Mouse (Mus musculus): Measurements from ENCODE around the gene Arid5b. TPM values are rescaled to one million over a fixed set of nuclear protein-coding genes. Genes with fewer than 3 reads are reported as not detected.

Gene Arid5b
- 44.2 and 45.9 TPM in 2 replicates for polyA plus RNA-seq (2015; fragmentation: Nextera tagmentation; extraction: Ambion mirVana)

GRCm38 (mm10) chr10:68278632-68279361 lies at the start of gene Arid5b:
TSS of gene Arid5b (minus strand) at chr10:68278740.
- 0 out of 2 replicates have a peak, but pooled peaks cover 5% of the 10 kb centered on the region for H3K36me3 ChIP-seq
- no peaks in the 10 kb centered on the region for H3K9me3 ChIP-seq
- peak within 1 kb of the TSS; percentile 82 for H3K9ac ChIP-seq
- ATAC-seq (ENCODE audit: low FRiP score, low read depth): no peak
- H3K27ac ChIP-seq: peak within 1 kb of the TSS; percentile 91
- peak within 1 kb of the TSS; percentile 69 for H3K4me3 ChIP-seq
- no peaks in the 10 kb centered on the region for H3K27me3 ChIP-seq
- WGBS: under 1% methylated on average over 24 of the region's 24 CpGs
- peaks cover 37% of the 10 kb centered on the region for H3K4me1 ChIP-seq
- peak within 1 kb of the TSS; percentile 85 for H3K4me2 ChIP-seq (replicated peaks)

- Histone ChIP-seq H3K4me3 (no peak overlapping the region), H3K4me2 (replicated peaks) (no peak overlapping the region), H3K9me3 (no peaks in the 10 kb centered on the region), H3K27me3 (no peaks in the 10 kb centered on the region), H3K27ac (no peak overlapping the region), H3K9ac (no peak overlapping the region), H3K4me1 (peaks cover 3% of the 10 kb centered on the region; the same call in 1 of the 2 replicates), H3K36me3 (no peaks in the 10 kb centered on the region)
- 82% methylated on average over 6 of the region's 6 CpGs for WGBS
- ATAC-seq (ENCODE audit: low FRiP score, low read depth): no peak
These were observed 46.8 kb upstream of the Arid5b start for GRCm38 (mm10) chr10:68325378-68325777.

DNA sequence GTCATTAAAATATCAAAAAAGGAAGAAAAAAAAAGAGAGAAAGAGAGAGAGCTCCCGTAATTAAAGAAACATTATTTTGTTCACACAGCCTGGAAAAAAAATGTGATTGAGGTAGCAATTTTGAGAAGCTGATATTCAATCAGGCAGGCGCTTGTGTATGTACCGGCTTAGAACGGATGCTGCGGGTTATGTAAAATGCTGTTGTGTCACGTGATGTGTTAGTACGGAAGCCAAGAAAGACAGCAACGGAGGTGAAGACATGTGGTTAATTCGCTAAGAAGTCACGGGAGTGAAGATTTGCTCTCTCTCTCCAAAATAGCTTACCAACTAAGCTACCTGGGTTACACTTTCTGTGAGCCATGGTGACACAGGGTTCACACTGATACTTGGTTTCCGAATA lies 45.5 kb upstream of the Arid5b start:
- no peaks in the 10 kb centered on the region for H3K27me3 ChIP-seq
- no peak overlapping the region for H3K4me3 ChIP-seq
- H3K9me3 ChIP-seq: no peaks in the 10 kb centered on the region
- no peak overlapping the region for H3K27ac ChIP-seq
- no peak overlapping the region for H3K4me2 ChIP-seq (replicated peaks)
- peaks cover 14% of the 10 kb centered on the region for H3K4me1 ChIP-seq
- no peaks in the 10 kb centered on the region for H3K36me3 ChIP-seq
- 82% methylated on average over 11 of the region's 11 CpGs for WGBS
- H3K9ac ChIP-seq: no peak overlapping the region
- no peak for ATAC-seq (ENCODE audit: low FRiP score, low read depth)

DNA sequence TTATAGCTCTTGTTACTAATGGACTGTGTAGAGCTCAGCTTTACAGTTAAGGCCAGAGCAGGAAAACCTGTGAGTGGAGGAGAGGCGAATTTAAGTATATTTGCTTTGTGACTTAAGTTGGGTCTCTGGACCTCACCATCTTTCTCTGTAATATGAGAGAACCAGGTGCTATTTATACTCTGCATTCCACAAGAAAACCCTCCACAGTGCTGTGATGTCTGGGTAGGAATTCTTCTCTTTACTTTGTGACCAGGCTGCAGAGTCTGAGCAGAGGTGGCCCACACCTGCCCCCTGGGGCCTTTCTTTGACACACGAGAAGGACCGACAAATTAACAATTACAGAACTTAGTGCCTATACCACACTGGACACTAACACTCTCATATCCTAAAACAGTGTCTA lies 44.6 kb upstream of the Arid5b start:
- Histone ChIP-seq H3K27ac (no peak overlapping the region), H3K4me2 (replicated peaks) (no peak overlapping the region), H3K9ac (no peak overlapping the region), H3K4me3 (no peak overlapping the region), H3K4me1 (peaks cover 20% of the 10 kb centered on the region), H3K27me3 (no peaks in the 10 kb centered on the region), H3K9me3 (no peaks in the 10 kb centered on the region), H3K36me3 (no peaks in the 10 kb centered on the region)
- WGBS: 51% methylated on average over 3 of the region's 3 CpGs
- no peak for ATAC-seq (ENCODE audit: low FRiP score, low read depth)

GRCm38 (mm10) chr10:68320986-68321385 lies 42.4 kb upstream of the Arid5b start:
- no peak overlapping the region for H3K9ac ChIP-seq
- H3K27ac ChIP-seq: no peak overlapping the region
- H3K4me2 ChIP-seq (replicated peaks): no peak overlapping the region
- no peak for ATAC-seq (ENCODE audit: low FRiP score, low read depth)
- H3K4me1 ChIP-seq: peaks cover 19% of the 10 kb centered on the region
- no peaks in the 10 kb centered on the region for H3K9me3 ChIP-seq
- H3K4me3 ChIP-seq: no peak overlapping the region
- 71% methylated on average over 4 of the region's 4 CpGs for WGBS
- H3K36me3 ChIP-seq: no peaks in the 10 kb centered on the region
- no peaks in the 10 kb centered on the region for H3K27me3 ChIP-seq

DNA sequence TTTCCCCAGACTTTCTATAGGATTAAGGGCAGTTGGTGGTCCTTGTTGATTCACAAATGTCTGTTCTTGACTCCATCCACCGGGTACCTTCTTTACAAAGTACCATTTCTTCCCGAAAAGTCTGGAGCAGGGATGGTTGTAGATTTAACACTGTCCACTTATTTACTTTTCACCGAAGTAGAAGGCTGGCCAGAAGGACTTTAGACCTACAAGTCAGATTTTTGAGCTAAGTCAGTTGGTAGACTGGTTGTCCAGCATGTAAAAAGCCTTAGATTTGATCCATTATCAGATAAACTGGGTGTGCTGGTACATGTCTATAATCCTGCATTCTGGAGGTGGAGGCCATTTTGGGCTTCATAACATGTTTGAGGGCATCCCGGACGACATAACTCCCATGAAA lies 42.0 kb upstream of the Arid5b start:
- H3K36me3 ChIP-seq: no peaks in the 10 kb centered on the region
- H3K4me3 ChIP-seq: no peak overlapping the region
- no peak overlapping the region for H3K27ac ChIP-seq
- WGBS: 94% methylated on average over 5 of the region's 5 CpGs
- no peaks in the 10 kb centered on the region for H3K9me3 ChIP-seq
- no peak overlapping the region for H3K9ac ChIP-seq
- no peak overlapping the region for H3K4me2 ChIP-seq (replicated peaks)
- H3K27me3 ChIP-seq: no peaks in the 10 kb centered on the region
- H3K4me1 ChIP-seq: peaks cover 19% of the 10 kb centered on the region
- no peak for ATAC-seq (ENCODE audit: low FRiP score, low read depth)

DNA sequence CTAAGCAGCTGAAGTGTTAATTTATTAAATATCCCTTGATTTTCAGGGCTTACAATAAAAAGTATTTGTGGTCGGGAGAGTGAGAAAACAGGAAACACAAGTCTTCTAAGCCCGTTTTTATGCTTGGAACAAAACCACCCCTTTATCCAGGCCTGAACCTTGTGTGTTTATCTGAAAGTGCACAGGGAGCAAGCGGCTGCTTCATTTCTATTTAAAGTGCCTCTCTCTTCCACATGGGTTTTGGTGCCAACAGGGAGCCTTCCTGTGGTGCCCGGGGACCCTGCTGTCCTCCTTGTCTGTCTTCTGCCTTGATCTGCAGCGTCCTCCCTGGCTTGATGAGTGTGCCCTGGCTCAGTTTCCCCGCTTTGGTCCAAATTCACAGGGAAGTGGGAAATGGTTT lies 40.9 kb upstream of the Arid5b start:
- Histone ChIP-seq H3K27me3 (no peaks in the 10 kb centered on the region), H3K4me3 (no peak overlapping the region), H3K4me2 (replicated peaks) (no peak overlapping the region), H3K27ac (peak overlapping the region; percentile 33; the same call in 1 of the 2 replicates), H3K4me1 (peaks cover 19% of the 10 kb centered on the region), H3K9ac (no peak overlapping the region), H3K9me3 (no peaks in the 10 kb centered on the region), H3K36me3 (no peaks in the 10 kb centered on the region)
- no peak for ATAC-seq (ENCODE audit: low FRiP score, low read depth)
- 37% methylated on average over 6 of the region's 6 CpGs for WGBS

DNA sequence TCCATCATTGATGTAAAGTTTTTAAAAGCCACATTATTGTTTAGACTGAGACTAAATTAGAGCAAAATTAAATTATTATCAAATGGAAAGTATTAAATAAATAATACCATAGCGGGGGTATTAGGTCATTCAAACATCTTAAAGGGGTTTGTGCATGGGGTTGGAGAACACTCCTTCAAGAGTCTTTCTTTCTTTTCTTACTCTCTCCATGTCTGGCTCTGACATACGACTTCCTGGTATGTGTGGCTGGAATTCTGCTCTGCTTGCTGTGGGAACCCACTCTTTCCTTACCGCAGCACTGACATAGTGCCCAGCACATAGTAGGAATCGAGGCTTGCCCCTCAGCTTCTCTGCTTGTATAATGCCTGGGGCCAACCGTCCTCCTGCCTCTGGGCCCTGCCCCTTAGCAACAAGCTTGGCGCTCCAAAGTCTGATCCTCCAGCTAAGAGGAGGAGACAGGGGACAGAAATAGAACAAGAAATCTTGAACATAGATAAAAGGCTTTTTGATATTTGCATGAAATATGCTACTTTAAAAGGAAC lies 40.0 kb upstream of the Arid5b start:
- ATAC-seq (ENCODE audit: low FRiP score, low read depth): no peak
- Histone ChIP-seq H3K9me3 (no peaks in the 10 kb centered on the region), H3K4me3 (no peak overlapping the region), H3K4me1 (peaks cover 19% of the 10 kb centered on the region), H3K36me3 (no peaks in the 10 kb centered on the region), H3K4me2 (replicated peaks) (no peak overlapping the region), H3K9ac (no peak overlapping the region), H3K27ac (no peak overlapping the region), H3K27me3 (no peaks in the 10 kb centered on the region)
- 55% methylated on average over 6 of the region's 6 CpGs for WGBS

GRCm38 (mm10) chr10:68312734-68313133 lies 34.2 kb upstream of the Arid5b start:
- 82% methylated on average over 8 of the region's 8 CpGs for WGBS
- ATAC-seq (ENCODE audit: low FRiP score, low read depth): no peak
- Histone ChIP-seq H3K9me3 (peaks cover 6% of the 10 kb centered on the region; the same call in 1 of the 2 replicates), H3K4me1 (no peaks in the 10 kb centered on the region), H3K4me2 (replicated peaks) (no peak overlapping the region), H3K27ac (no peak overlapping the region), H3K9ac (no peak overlapping the region), H3K4me3 (no peak overlapping the region), H3K27me3 (no peaks in the 10 kb centered on the region), H3K36me3 (no peaks in the 10 kb centered on the region)

- 87% methylated on average over 7 of the region's 7 CpGs for WGBS
- ATAC-seq (ENCODE audit: low FRiP score, low read depth): no peak
- Histone ChIP-seq H3K27ac (no peak overlapping the region), H3K9ac (no peak overlapping the region), H3K4me2 (replicated peaks) (no peak overlapping the region), H3K9me3 (no peaks in the 10 kb centered on the region), H3K36me3 (no peaks in the 10 kb centered on the region), H3K4me3 (no peak overlapping the region), H3K27me3 (no peaks in the 10 kb centered on the region), H3K4me1 (no peaks in the 10 kb centered on the region)
These were observed 22.5 kb upstream of the Arid5b start for GRCm38 (mm10) chr10:68301013-68301412.

GRCm38 (mm10) chr10:68289465-68289864 lies 10.9 kb upstream of the Arid5b start:
- H3K4me3 ChIP-seq: no peak overlapping the region
- ATAC-seq (ENCODE audit: low FRiP score, low read depth): no peak
- H3K36me3 ChIP-seq: no peaks in the 10 kb centered on the region
- no peak overlapping the region for H3K4me2 ChIP-seq (replicated peaks)
- H3K9me3 ChIP-seq: peaks cover 10% of the 10 kb centered on the region; the same call in 1 of the 2 replicates
- H3K4me1 ChIP-seq: no peaks in the 10 kb centered on the region
- no peak overlapping the region for H3K9ac ChIP-seq
- WGBS: 56% methylated on average over 4 of the region's 4 CpGs
- H3K27me3 ChIP-seq: no peaks in the 10 kb centered on the region
- H3K27ac ChIP-seq: no peak overlapping the region

DNA sequence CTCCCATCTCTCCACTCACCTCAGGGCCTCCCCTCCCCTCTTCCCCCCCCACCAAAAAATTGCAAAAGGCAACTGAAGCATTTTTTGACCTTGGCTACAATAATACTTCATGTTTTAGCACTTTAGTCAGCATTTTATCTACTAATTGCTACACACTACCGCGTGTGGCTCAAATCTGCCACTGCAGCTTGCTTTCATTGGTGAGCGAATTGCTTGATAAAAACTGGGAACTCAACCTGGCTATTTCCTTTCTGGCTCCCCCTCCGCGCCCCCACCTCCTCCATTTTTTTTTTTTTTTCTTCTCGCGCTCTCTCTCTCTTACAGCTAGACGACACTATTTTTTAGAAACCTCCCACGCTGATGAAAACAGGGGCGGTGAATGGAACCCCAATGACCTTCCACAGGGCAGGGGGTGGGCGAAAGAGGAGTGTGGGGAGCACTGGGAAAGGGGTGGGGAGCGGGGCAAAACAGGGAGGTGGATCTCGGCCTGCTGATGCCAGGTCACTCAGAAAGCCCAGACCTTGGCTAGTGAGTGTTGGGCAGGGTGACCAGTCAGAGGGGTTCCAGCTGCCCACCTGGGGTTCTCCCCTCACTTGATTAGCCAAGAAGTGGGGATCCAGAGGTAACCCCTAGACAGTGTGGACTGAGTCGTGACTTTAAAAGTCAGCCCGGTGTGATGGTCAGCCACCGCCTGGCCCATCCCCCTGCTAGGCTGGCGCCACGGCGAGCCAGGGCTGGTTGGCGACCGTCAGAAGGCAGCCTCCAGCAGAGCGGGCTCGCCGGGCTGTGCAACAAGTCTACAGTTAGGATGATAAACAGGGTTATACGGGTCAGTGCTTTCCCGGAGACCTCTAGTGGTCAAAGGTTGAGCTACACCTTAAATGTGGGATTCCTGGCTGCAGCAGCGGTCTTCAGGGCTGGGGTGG lies 4.2 kb upstream of the Arid5b start:
- peak; percentile 78 for ATAC-seq (ENCODE audit: low FRiP score, low read depth)

More for the DNA sequence above, 4.2 kb upstream of the Arid5b start:
- peak overlapping the region; percentile 52; the same call in 1 of the 2 replicates for H3K27ac ChIP-seq
- no peaks in the 10 kb centered on the region for H3K9me3 ChIP-seq
- peak overlapping the region; percentile 67 for H3K9ac ChIP-seq
- peaks cover 26% of the 10 kb centered on the region for H3K4me1 ChIP-seq
- peak overlapping the region; percentile 92 for H3K4me2 ChIP-seq (replicated peaks)
- H3K27me3 ChIP-seq: no peaks in the 10 kb centered on the region
- H3K36me3 ChIP-seq: no peaks in the 10 kb centered on the region
- peak overlapping the region; percentile 49 for H3K4me3 ChIP-seq
- 2% methylated on average over 27 of the region's 27 CpGs for WGBS

All from limb, embryonic 13.5 days (tissue).